Mouse (Mus musculus): Measurements from ENCODE around the gene Ifnz.
"Not testable (repeated sequence)": the region's sequence is repeated elsewhere in the genome, so short reads cannot be mapped to it uniquely, and the experiment has no call there.

Gene Ifnz

GRCm38 (mm10) chr4:88788402-88788801, 6.5 kb downstream of the Ifnz start, which contains the start of gene Gm13277:
Gene Gm13277, plus strand, starts transcription at chr4:88788632.
- peak; percentile 84 for DNase-seq

GRCm38 (mm10) chr4:88791250-88791649, 9.3 kb downstream of the Ifnz start, which contains the start of gene Gm13278:
Gene Gm13278, plus strand, starts transcription at chr4:88791550.
- not testable (repeated sequence) for DNase-seq

- DNase-seq, result peak; percentile 34
Observed at GRCm38 (mm10) chr4:88793936-88794675, 12.2 kb downstream of the Ifnz start, which contains the start of gene Gm13275. Gene Gm13275, plus strand, starts transcription at chr4:88794487.

GRCm38 (mm10) chr4:88797097-88797496, 15.2 kb downstream of the Ifnz start, which contains the start of gene Gm13279:
Gene Gm13279, plus strand, starts transcription at chr4:88797397.
- not testable (repeated sequence) for DNase-seq

GRCm38 (mm10) chr4:88799365-88799764, 17.4 kb downstream of the Ifnz start, which contains the start of gene Gm13285:
Gene Gm13285, plus strand, starts transcription at chr4:88799665.
- DNase-seq, result not testable (repeated sequence)

GRCm38 (mm10) chr4:88802954-88803353, 21.0 kb downstream of the Ifnz start, which contains the start of gene Gm13287:
Gene Gm13287, plus strand, starts transcription at chr4:88803254.
- not testable (repeated sequence) for DNase-seq

GRCm38 (mm10) chr4:88805231-88805630, 23.3 kb downstream of the Ifnz start, which contains the start of gene Gm13288:
Gene Gm13288, plus strand, starts transcription at chr4:88805531.
- not testable (repeated sequence) for DNase-seq

- peak; percentile 19 for DNase-seq
Observed at GRCm38 (mm10) chr4:88805761-88806160, 23.8 kb downstream of the Ifnz start.

- DNase-seq, result no peak
Observed at GRCm38 (mm10) chr4:88815928-88816327, 34.0 kb downstream of the Ifnz start, which contains the start of gene Ifna7. Gene Ifna7, plus strand, starts transcription at chr4:88816228.

GRCm38 (mm10) chr4:88819659-88820058, 37.7 kb downstream of the Ifnz start, which contains the start of gene Ifna11:
Gene Ifna11, plus strand, starts transcription at chr4:88819959.
- no peak for DNase-seq

GRCm38 (mm10) chr4:88822995-88823394, 41.1 kb downstream of the Ifnz start:
- DNase-seq, result peak; percentile 23

- not testable (repeated sequence) for DNase-seq
Observed at GRCm38 (mm10) chr4:88827116-88827515, 45.2 kb downstream of the Ifnz start, which contains the start of gene Ifna6. Gene Ifna6, plus strand, starts transcription at chr4:88827416.

- DNase-seq, result peak; percentile 32
Observed at GRCm38 (mm10) chr4:88830523-88830922, 48.6 kb downstream of the Ifnz start.

Data from lung, postnatal 36 days (tissue).